Mouse (Mus musculus) lung, embryonic 15.5 days (tissue): ENCODE measurements around the gene 4930548H24Rik. TPM values are rescaled to one million over a fixed set of nuclear protein-coding genes. Genes with fewer than 3 reads are reported as not detected.

Experiments
- ATAC-seq: fragments of 200-750 bp; cut with Nextera tagmentation; 2 replicates; pipeline ENCODE4 v1.8.0; 2017; ENCODE audit warnings: moderate number of reproducible peaks, borderline replicate concordance; ENCODE audit not compliant: low FRiP score, low TSS enrichment; ENCODE audit errors: extremely low read depth
- H3K27ac ChIP-seq: fragments of 300-500 bp; sonication (generic); 2 replicates; pipeline ENCODE4 v1.5.1; 2015; ENCODE audit warnings: moderate library complexity, mild to moderate bottlenecking, inconsistent platforms
- H3K27me3 ChIP-seq: fragments of 300-500 bp; sonication (generic); 2 replicates; pipeline ENCODE4 v1.6.1; 2015; ENCODE audit warnings: inconsistent platforms
- H3K36me3 ChIP-seq: fragments of 300-500 bp; sonication (generic); 2 replicates; pipeline ENCODE4 v1.6.1; 2015; ENCODE audit warnings: inconsistent platforms
- H3K4me1 ChIP-seq: fragments of 300-500 bp; sonication (generic); 2 replicates; pipeline ENCODE4 v1.6.1; 2015; ENCODE audit warnings: inconsistent platforms
- H3K4me2 ChIP-seq: fragments of 300-500 bp; sonication (generic); 2 replicates; pipeline ENCODE4 v1.6.1; 2015; ENCODE audit warnings: inconsistent platforms, mild to moderate bottlenecking, moderate library complexity
- H3K4me3 ChIP-seq: fragments of 300-500 bp; sonication (generic); 2 replicates; pipeline ENCODE4 v1.5.1; 2015; ENCODE audit warnings: mild to moderate bottlenecking, inconsistent platforms
- H3K9ac ChIP-seq: fragments of 300-500 bp; sonication (generic); 2 replicates; pipeline ENCODE4 v1.6.1; 2015; ENCODE audit warnings: inconsistent platforms
- H3K9me3 ChIP-seq: fragments of 300-500 bp; sonication (generic); 2 replicates; pipeline ENCODE4 v1.6.1; 2016; ENCODE audit warnings: inconsistent platforms
- WGBS: fragments of 180-500 bp; shearing (Covaris S2); methylation state at CpG from one replicate; pipeline ENCODE4 v1.1.7; 2015; 5-methylcytosine and 5-hydroxymethylcytosine counted together
- polyA plus RNA-seq: library from polyadenylated mRNA; unstranded; fragments of >200 nt; fragmentation: Nextera tagmentation; extraction: Ambion mirVana; gene quantifications from 2 replicates; pipeline ENCODE4 v1.2.1, GENCODE M21; 2015

Gene 4930548H24Rik
- polyA plus RNA-seq, result not detected in 2 replicates

GRCm38 (mm10) chr5:31485440-31485839, at the start of gene 4930548H24Rik:
TSS of gene 4930548H24Rik (plus strand) at chr5:31485740.
- no peaks in the 10 kb centered on the region for H3K9me3 ChIP-seq
- WGBS, result 95% methylated on average over 3 of the region's 3 CpGs
- no peaks in the 10 kb centered on the region for H3K4me1 ChIP-seq
- H3K36me3 ChIP-seq, result peaks cover 15% of the 10 kb centered on the region
- no peak within 1 kb of the TSS for H3K27ac ChIP-seq
- H3K9ac ChIP-seq, result no peak within 1 kb of the TSS
- H3K4me3 ChIP-seq, result no peak within 1 kb of the TSS
- H3K4me2 ChIP-seq, result no peak within 1 kb of the TSS
- no peak for ATAC-seq
- no peaks in the 10 kb centered on the region for H3K27me3 ChIP-seq

DNA sequence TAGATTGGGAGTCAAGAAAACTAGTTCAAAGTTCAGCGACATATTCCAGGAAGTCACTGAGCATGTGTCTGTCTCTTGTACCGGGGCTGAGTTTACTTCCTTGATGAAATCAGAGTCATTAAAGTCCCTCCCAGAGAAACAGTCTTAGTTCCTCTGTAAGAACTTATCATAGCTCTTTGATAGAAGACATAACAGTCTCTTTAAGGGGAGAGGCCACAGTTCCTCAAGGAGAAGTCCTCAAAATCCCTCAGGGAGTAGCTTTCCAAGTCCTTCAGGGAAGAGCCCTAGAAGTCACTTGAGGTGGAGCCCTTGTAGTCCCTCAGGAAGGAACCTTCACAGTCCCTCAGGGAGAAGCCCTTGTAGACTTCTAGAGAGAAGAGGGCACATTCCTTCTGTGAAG, 34.2 kb upstream of the 4930548H24Rik start:
- Histone ChIP-seq H3K27ac (no peak overlapping the region), H3K9ac (no peak overlapping the region), H3K36me3 (no peaks in the 10 kb centered on the region), H3K4me3 (no peak overlapping the region), H3K4me2 (no peak overlapping the region), H3K27me3 (no peaks in the 10 kb centered on the region), H3K9me3 (no peaks in the 10 kb centered on the region), H3K4me1 (peaks cover 18% of the 10 kb centered on the region)
- no peak for ATAC-seq
- WGBS, result 71% methylated on average over 2 of the region's 2 CpGs

GRCm38 (mm10) chr5:31451878-31452561, 33.5 kb upstream of the 4930548H24Rik start, which contains the start of gene Zfp512:
TSS of gene Zfp512 (plus strand) at chr5:31452431.
- H3K9me3 ChIP-seq, result no peaks in the 10 kb centered on the region
- peak within 1 kb of the TSS; percentile 46 for H3K27ac ChIP-seq
- ATAC-seq, result peak; percentile 99
- peak within 1 kb of the TSS; percentile 54 for H3K4me3 ChIP-seq
- 7% methylated on average over 23 of the region's 23 CpGs for WGBS
- no peaks in the 10 kb centered on the region for H3K36me3 ChIP-seq
- peaks cover 18% of the 10 kb centered on the region for H3K4me1 ChIP-seq
- peak within 1 kb of the TSS; percentile 63 for H3K9ac ChIP-seq
- H3K27me3 ChIP-seq, result no peaks in the 10 kb centered on the region
- H3K4me2 ChIP-seq, result peak within 1 kb of the TSS; percentile 84

DNA sequence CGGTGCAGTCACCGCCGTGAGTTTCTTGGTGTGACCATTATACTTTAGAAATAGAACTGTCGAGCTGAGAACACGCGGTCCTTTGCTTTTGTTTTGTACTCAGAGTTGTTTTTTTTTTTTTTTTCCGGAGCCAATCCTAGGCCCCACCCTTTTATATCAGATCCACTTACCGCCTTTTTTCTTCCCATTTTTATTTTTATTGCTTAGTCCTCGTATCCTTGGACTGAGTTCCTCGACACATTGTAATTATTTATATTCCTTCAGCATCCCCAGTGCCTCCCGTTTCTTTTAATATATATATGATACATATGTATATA, 33.0 kb upstream of the 4930548H24Rik start:
- no peak for ATAC-seq
- WGBS, result 0% methylated on average over 11 of the region's 11 CpGs

GRCm38 (mm10) chr5:31452886-31453410, 32.6 kb upstream of the 4930548H24Rik start:
- WGBS, result 10% methylated on average over 7 of the region's 7 CpGs
- Histone ChIP-seq H3K36me3 (no peaks in the 10 kb centered on the region), H3K9me3 (no peaks in the 10 kb centered on the region), H3K4me1 (peaks cover 18% of the 10 kb centered on the region), H3K4me3 (peak overlapping the region; percentile 54), H3K27ac (no peak overlapping the region), H3K27me3 (no peaks in the 10 kb centered on the region), H3K9ac (peak overlapping the region; percentile 63), H3K4me2 (peak overlapping the region; percentile 84)
- no peak for ATAC-seq

More for the DNA sequence above, 33.0 kb upstream of the 4930548H24Rik start:
- H3K4me2 ChIP-seq, result peak overlapping the region; percentile 84
- no peaks in the 10 kb centered on the region for H3K36me3 ChIP-seq
- H3K9me3 ChIP-seq, result no peaks in the 10 kb centered on the region
- peak overlapping the region; percentile 63 for H3K9ac ChIP-seq
- H3K27me3 ChIP-seq, result no peaks in the 10 kb centered on the region
- H3K4me3 ChIP-seq, result peak overlapping the region; percentile 54
- peaks cover 18% of the 10 kb centered on the region for H3K4me1 ChIP-seq
- peak overlapping the region; percentile 46 for H3K27ac ChIP-seq

- ATAC-seq, result no peak
Observed at GRCm38 (mm10) chr5:31467798-31468197, 17.7 kb upstream of the 4930548H24Rik start.

DNA sequence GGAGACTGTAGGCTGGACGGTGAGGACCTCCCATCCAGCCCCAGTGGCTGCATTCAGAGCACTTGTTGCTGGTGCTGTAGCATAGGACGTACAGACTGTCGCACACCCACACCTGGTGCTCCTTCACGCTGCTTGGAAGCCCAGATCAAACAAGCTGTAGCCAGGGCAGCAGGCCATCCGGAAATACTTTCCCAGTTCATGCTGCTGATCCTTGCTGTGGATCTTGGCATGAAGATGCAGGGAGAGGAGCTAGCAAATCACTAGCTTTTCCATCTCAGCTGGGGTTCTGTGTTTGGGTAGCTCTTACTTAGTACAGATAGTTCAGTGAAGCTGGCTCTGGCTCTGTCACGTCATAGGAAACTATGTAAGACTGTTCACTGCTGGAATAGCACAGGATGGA, 15.8 kb upstream of the 4930548H24Rik start:
- WGBS, result 85% methylated on average over 6 of the region's 6 CpGs
- H3K9me3 ChIP-seq, result no peaks in the 10 kb centered on the region
- H3K27me3 ChIP-seq, result no peaks in the 10 kb centered on the region
- no peaks in the 10 kb centered on the region for H3K4me1 ChIP-seq
- no peak for ATAC-seq
- H3K4me3 ChIP-seq, result no peak overlapping the region
- peaks cover 81% of the 10 kb centered on the region for H3K36me3 ChIP-seq
- no peak overlapping the region for H3K27ac ChIP-seq
- H3K9ac ChIP-seq, result no peak overlapping the region
- no peak overlapping the region for H3K4me2 ChIP-seq

More at GRCm38 (mm10) chr5:31467798-31468197, 17.7 kb upstream of the 4930548H24Rik start:
- H3K27ac ChIP-seq, result no peak overlapping the region
- H3K9ac ChIP-seq, result no peak overlapping the region
- H3K9me3 ChIP-seq, result no peaks in the 10 kb centered on the region
- WGBS, result 86% methylated on average over 3 of the region's 3 CpGs
- peaks cover 62% of the 10 kb centered on the region for H3K36me3 ChIP-seq
- H3K4me3 ChIP-seq, result no peak overlapping the region
- no peak overlapping the region for H3K4me2 ChIP-seq
- H3K4me1 ChIP-seq, result no peaks in the 10 kb centered on the region
- no peaks in the 10 kb centered on the region for H3K27me3 ChIP-seq

- H3K4me1 ChIP-seq, result no peaks in the 10 kb centered on the region
- no peaks in the 10 kb centered on the region for H3K9me3 ChIP-seq
- H3K27me3 ChIP-seq, result no peaks in the 10 kb centered on the region
- H3K36me3 ChIP-seq, result peaks cover 83% of the 10 kb centered on the region
- no peak overlapping the region for H3K4me3 ChIP-seq
- WGBS, result 62% methylated on average over 7 of the region's 7 CpGs
- H3K9ac ChIP-seq, result no peak overlapping the region
- H3K4me2 ChIP-seq, result no peak overlapping the region
- no peak overlapping the region for H3K27ac ChIP-seq
- no peak for ATAC-seq
Observed at GRCm38 (mm10) chr5:31470334-31470733, 15.2 kb upstream of the 4930548H24Rik start.

GRCm38 (mm10) chr5:31480536-31480935, 5.0 kb upstream of the 4930548H24Rik start:
- Histone ChIP-seq H3K27me3 (no peaks in the 10 kb centered on the region), H3K4me3 (no peak overlapping the region), H3K4me1 (no peaks in the 10 kb centered on the region), H3K4me2 (no peak overlapping the region), H3K9ac (no peak overlapping the region), H3K36me3 (peaks cover 62% of the 10 kb centered on the region), H3K9me3 (no peaks in the 10 kb centered on the region), H3K27ac (no peak overlapping the region)
- 77% methylated on average over 4 of the region's 4 CpGs for WGBS
- ATAC-seq, result no peak

- WGBS, result 95% methylated on average over 3 of the region's 3 CpGs
- H3K27me3 ChIP-seq, result no peaks in the 10 kb centered on the region
- H3K9ac ChIP-seq, result no peak overlapping the region
- no peaks in the 10 kb centered on the region for H3K9me3 ChIP-seq
- H3K36me3 ChIP-seq, result 0 out of 2 replicates have a peak, but pooled peaks cover 3% of the 10 kb centered on the region
- no peak overlapping the region for H3K27ac ChIP-seq
- ATAC-seq, result no peak
- H3K4me1 ChIP-seq, result no peaks in the 10 kb centered on the region
- no peak overlapping the region for H3K4me3 ChIP-seq
- H3K4me2 ChIP-seq, result no peak overlapping the region
Observed at GRCm38 (mm10) chr5:31487889-31488288, 2.3 kb downstream of the 4930548H24Rik start.

DNA sequence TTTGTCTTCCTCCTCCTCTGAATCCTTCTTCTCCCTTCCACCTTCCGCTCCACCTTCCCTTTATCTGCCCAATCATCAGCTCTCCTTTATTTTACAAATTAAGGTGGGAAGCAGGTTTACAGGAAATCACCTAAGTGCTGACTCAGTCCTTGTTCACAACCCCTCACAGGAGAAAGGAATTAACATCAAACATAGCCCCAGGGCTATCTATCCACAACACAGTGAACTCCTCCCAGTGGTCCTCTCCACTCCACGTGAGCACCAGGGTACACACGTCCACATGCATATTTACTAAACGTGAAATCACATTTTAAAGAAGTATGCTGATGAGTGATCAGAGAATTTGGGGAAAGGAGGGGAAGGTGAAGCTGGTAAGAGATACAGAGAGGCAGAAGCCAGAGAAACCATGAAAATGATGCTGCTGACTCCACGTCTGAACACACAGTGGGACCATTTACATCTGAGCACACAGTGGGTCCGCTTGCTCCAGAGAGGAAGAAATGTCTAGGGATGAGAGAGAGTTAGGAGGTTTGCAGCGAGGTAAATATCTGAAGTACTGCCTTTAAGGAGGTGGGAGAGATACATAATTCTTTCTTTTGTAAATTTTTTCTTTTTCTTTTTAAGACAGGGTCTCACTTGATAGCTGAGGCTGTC, 3.7 kb downstream of the 4930548H24Rik start:
- Histone ChIP-seq H3K4me1 (0 out of 2 replicates have a peak, but pooled peaks cover 4% of the 10 kb centered on the region), H3K4me3 (no peak overlapping the region), H3K36me3 (no peaks in the 10 kb centered on the region), H3K27me3 (no peaks in the 10 kb centered on the region), H3K9me3 (no peaks in the 10 kb centered on the region), H3K9ac (no peak overlapping the region), H3K4me2 (no peak overlapping the region), H3K27ac (no peak overlapping the region)
- 61% methylated on average over 7 of the region's 7 CpGs for WGBS
- no peak for ATAC-seq

- no peaks in the 10 kb centered on the region for H3K27me3 ChIP-seq
- H3K9ac ChIP-seq, result no peak overlapping the region
- H3K4me1 ChIP-seq, result peaks cover 15% of the 10 kb centered on the region
- H3K4me2 ChIP-seq, result no peak overlapping the region
- WGBS, result 40% methylated on average over 1 of the region's 1 CpGs
- H3K27ac ChIP-seq, result no peak overlapping the region
- H3K4me3 ChIP-seq, result no peak overlapping the region
- peaks cover 7% of the 10 kb centered on the region for H3K36me3 ChIP-seq
- no peak for ATAC-seq
- no peaks in the 10 kb centered on the region for H3K9me3 ChIP-seq
Observed at GRCm38 (mm10) chr5:31492031-31492430, 6.5 kb downstream of the 4930548H24Rik start.
